In the genomic region with DNA sequence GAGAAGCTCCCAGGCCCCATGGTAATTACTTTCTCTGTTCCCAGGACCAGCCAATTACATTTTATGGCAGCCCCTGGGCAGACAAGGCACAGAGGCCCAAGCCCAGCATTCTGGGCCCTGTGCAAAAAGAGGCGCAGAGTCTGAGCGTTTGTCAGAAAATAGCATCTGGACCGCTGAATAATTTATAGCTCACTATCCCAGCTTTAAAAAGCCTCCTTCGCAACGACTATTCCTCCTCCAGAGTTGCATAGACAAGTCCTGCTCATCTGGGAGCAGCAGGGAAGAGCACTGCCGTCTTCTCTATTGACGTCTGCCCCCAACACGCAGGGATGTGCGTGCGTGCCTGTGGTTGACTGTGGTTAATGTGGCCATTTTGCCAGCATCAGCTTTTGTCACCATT, we compare ENCODE assay signal across 19 mouse cellular contexts. TPM values are rescaled to one million over a fixed set of nuclear protein-coding genes. Genes with fewer than 3 reads are reported as not detected.
DNase-seq lines count a peak whose midpoint lies in the region; ATAC-seq and TF ChIP-seq lines count a peak whose summit lies in the region.
"Had no signal": no experiment of that assay in that cellular context is flagged by ENCODE, and none has a peak within 500 bp of the region (broad histone marks: within the 10 kb centered on the region; RNA-seq: fewer than 3 reads in every experiment).

No protein-coding gene starts in this region.

- no peaks in the 10 kb centered on the region for H3K36me3 ChIP-seq in neural tube, embryonic 12.5 days
- H3K36me3 ChIP-seq: forebrain, embryonic 12.5 days; G1E; heart, embryonic 10.5 days; intestine, embryonic 15.5 days; liver, embryonic 13.5 days had no signal

- peak; percentile 78 for ATAC-seq in neural tube, embryonic 12.5 days (ENCODE audit: low FRiP score, low read depth)
- ATAC-seq: intestine, embryonic 15.5 days had no signal

- H3K27ac ChIP-seq in layer of hippocampus, adult 2 months = peak overlapping the region; percentile 3; the same call in 1 of the 2 replicates
- H3K27ac ChIP-seq in neural tube, embryonic 12.5 days = peak overlapping the region; percentile 42; the same call in 1 of the 2 replicates
- H3K27ac ChIP-seq: forebrain, embryonic 12.5 days; heart, embryonic 10.5 days; intestine, embryonic 15.5 days; liver, embryonic 13.5 days had no signal

- H3K4me3 ChIP-seq in layer of hippocampus, adult 2 months = no peak overlapping the region
- no peak overlapping the region for H3K4me3 ChIP-seq in neural tube, embryonic 12.5 days
- H3K4me3 ChIP-seq: forebrain, embryonic 12.5 days; heart, embryonic 10.5 days; intestine, embryonic 15.5 days; liver, embryonic 13.5 days had no signal

- no peaks in the 10 kb centered on the region for H3K27me3 ChIP-seq in neural tube, embryonic 12.5 days (replicated peaks)
- H3K27me3 ChIP-seq: intestine, embryonic 15.5 days; liver, embryonic 13.5 days had no signal

- 31% methylated on average over 10 of the region's 10 CpGs for WGBS in neural tube, embryonic 12.5 days

- H3K9ac ChIP-seq in neural tube, embryonic 12.5 days = no peak overlapping the region
- H3K9ac ChIP-seq: forebrain, embryonic 12.5 days; intestine, embryonic 15.5 days; liver, embryonic 13.5 days had no signal

- H3K4me1 ChIP-seq in neural tube, embryonic 12.5 days = peaks cover 5% of the 10 kb centered on the region; the same call in 1 of the 2 replicates
- H3K4me1 ChIP-seq: forebrain, embryonic 12.5 days; heart, embryonic 10.5 days; intestine, embryonic 15.5 days; liver, embryonic 13.5 days had no signal

- no peak for DNase-seq in layer of hippocampus, adult 2 months (ENCODE audit: low spot score in 2 of 2)
- DNase-seq in layer of hippocampus, postnatal 25 days (ENCODE audit: extremely low spot score in 1 of 2, low spot score in 1 of 2) = no peak
- DNase-seq in right cerebral cortex, postnatal 25 days = peak; percentile 45
- DNase-seq in right cerebral cortex, postnatal 14 days = no peak
- no peak for DNase-seq in lung, postnatal 14 days
- no peak for DNase-seq in kidney, postnatal 25 days
- DNase-seq: adrenal gland, adult 2 months; cerebellum, adult 2 months; gastrocnemius, postnatal 14 days; heart, postnatal 14 days; kidney, postnatal 10 days; layer of hippocampus, adult 9-11 months; liver, embryonic 13.5 days had no signal

- H3K9me3 ChIP-seq in neural tube, embryonic 12.5 days = no peaks in the 10 kb centered on the region
- H3K9me3 ChIP-seq: forebrain, embryonic 12.5 days; G1E; heart, embryonic 10.5 days; intestine, embryonic 15.5 days; liver, embryonic 13.5 days had no signal

- TF ChIP-seq CTCF in layer of hippocampus, adult 2 months (conservative IDR thresholded peaks at IDR 0.05) = no peak

- H3K4me2 ChIP-seq in neural tube, embryonic 12.5 days (replicated peaks) = no peak overlapping the region
- H3K4me2 ChIP-seq: forebrain, embryonic 12.5 days; intestine, embryonic 15.5 days; liver, embryonic 13.5 days had no signal

RNA-seq across cellular contexts. Expression of gene Man2b2, which starts 14.0 kb away (rescaled TPM):
- total RNA-seq in layer of hippocampus, adult 2 months (2021) = 10 to 100 TPM; 29.5 to 31.9 TPM
- total RNA-seq in layer of hippocampus, postnatal 25 days (2021) = 10 to 100 TPM; 27.8 to 28.2 TPM
- 11.5 and 14.2 TPM in 2 replicates for polyA plus RNA-seq in neural tube, embryonic 12.5 days (2016; fragmentation: Nextera tagmentation; extraction: Ambion mirVana)

RNA-seq across cellular contexts. Expression of gene Ppp2r2c, which starts 23.8 kb away (rescaled TPM):
- total RNA-seq in layer of hippocampus, adult 2 months (2021) = 100 to 1,000 TPM; 375 to 387 TPM
- 100 to 1,000 TPM; 388 to 418 TPM for total RNA-seq in layer of hippocampus, postnatal 25 days (2021)
- 27.1 and 27.8 TPM in 2 replicates for polyA plus RNA-seq in neural tube, embryonic 12.5 days (2016; fragmentation: Nextera tagmentation; extraction: Ambion mirVana)
- total RNA-seq: megakaryocyte, adult 5-6 weeks had no signal
- polyA plus RNA-seq: G1E had no signal

RNA-seq across cellular contexts. Expression of gene Mrfap1, which starts 47.9 kb away (rescaled TPM):
- 100 to 1,000 TPM; 577 to 598 TPM for total RNA-seq in layer of hippocampus, adult 2 months (2021)
- total RNA-seq in layer of hippocampus, postnatal 25 days (2021) = 100 to 1,000 TPM; 569 to 617 TPM
- 472 and 501 TPM in 2 replicates for polyA plus RNA-seq in neural tube, embryonic 12.5 days (2016; fragmentation: Nextera tagmentation; extraction: Ambion mirVana)
